Mouse (Mus musculus) heart, adult 2 months (tissue): Measurements from ENCODE around the gene Msi2.

Experiments
- CTCF ChIP-seq: fragments of 200-600 bp; IDR thresholded peaks from 2 replicates; pipeline ENCODE4 v1.8.1; 2022; ENCODE audit warnings: antibody characterized with exemption, mild to moderate bottlenecking, moderate library complexity
- EP300 ChIP-seq: fragments of 200-500 bp; IDR thresholded peaks from 2 replicates; pipeline ENCODE4 v1.6.1; 2011; ENCODE audit warnings: low read depth, low read length, control low read depth; ENCODE audit not compliant: insufficient read depth

DNA sequence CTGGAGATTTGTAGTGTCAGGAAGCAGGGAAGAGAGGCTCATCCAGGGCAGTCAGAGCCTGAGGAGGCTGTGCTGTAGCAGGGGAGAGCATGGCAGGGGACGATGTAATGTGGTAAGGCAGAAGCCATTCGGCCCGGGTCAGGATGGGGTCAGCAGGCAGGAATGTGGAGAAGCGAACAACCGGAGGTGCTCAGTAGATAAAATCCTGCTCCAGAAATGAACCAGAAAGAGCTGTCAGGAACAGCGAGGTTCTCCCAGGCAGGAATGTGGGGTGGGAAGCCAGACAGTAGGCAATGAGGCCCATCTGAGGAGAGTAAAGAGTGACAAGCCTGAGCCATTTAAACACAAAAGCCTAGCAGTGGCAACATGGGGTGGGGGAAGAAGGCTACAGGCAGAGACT lies 157.1 kb downstream of the Msi2 start:
- TF ChIP-seq EP300 = no peak
- no peak for TF ChIP-seq CTCF
